Mouse (Mus musculus): ENCODE measurements around the gene Sox6.

DNA sequence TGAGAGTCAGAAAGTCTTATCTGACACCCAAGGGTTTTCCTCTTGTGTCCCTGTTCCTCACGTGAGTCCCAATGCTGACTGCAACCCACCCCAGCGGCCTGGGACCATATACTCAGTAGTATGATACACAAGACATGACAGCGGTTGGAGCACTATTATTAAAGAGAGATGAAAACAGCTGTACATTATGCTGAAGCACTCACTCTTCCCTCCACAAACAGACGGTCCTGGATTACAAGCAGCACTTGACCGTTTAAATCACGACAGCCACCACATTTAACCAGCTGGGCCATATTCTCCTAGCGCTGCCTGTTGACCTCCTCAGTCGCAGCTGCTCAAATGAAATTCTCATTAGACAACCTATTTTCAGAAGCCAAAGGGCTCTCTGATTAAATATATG lies 272.3 kb downstream of the Sox6 start:
- TF ChIP-seq CTCF (conservative IDR thresholded peaks at IDR 0.05; ENCODE audit: low read length) (no peak), NANOG (IDR thresholded peaks at IDR 0.05; ENCODE audit: borderline replicate concordance, low read length) (no peak), POU5F1 (IDR thresholded peaks at IDR 0.05; ENCODE audit: borderline replicate concordance, low read length) (no peak)
